Mouse (Mus musculus) midbrain, postnatal 0 days (tissue): ENCODE data around the gene Cacna2d1. TPM values are rescaled to one million over a fixed set of nuclear protein-coding genes. Genes with fewer than 3 reads are reported as not detected.

Experiments
- ATAC-seq: fragments of 200-750 bp; cut with Nextera tagmentation; 2 replicates; pipeline ENCODE4 v1.8.0; 2017; ENCODE audit warnings: moderate number of reproducible peaks, mild to moderate bottlenecking, moderate TSS enrichment, moderate library complexity; ENCODE audit not compliant: low FRiP score
- DNase-seq: peaks from one replicate; pipeline ENCODE4 v3.0.0-alpha.2; 2015; ENCODE audit warnings: low spot score
- H3K27ac ChIP-seq: fragments of 300-500 bp; sonication (generic); 2 replicates; pipeline ENCODE4 v1.5.1; 2014; ENCODE audit warnings: low read depth, mild to moderate bottlenecking, low read length, mixed read lengths
- H3K27me3 ChIP-seq: fragments of 300-500 bp; sonication (generic); 2 replicates; pipeline ENCODE4 v1.6.1; 2014; ENCODE audit warnings: low read length, control low read depth, mixed read lengths; ENCODE audit not compliant: insufficient read depth
- H3K36me3 ChIP-seq: fragments of 300-500 bp; sonication (generic); 2 replicates; pipeline ENCODE4 v1.6.1; 2014; ENCODE audit warnings: low read length, control low read depth, mixed read lengths; ENCODE audit not compliant: insufficient read depth
- H3K4me1 ChIP-seq: fragments of 300-500 bp; sonication (generic); 2 replicates; pipeline ENCODE4 v1.6.1; 2014; ENCODE audit warnings: mild to moderate bottlenecking, control low read depth, antibody characterized with exemption, low read length, mixed read lengths; ENCODE audit not compliant: insufficient read depth
- H3K4me2 ChIP-seq: fragments of 300-500 bp; sonication (generic); 2 replicates; pipeline ENCODE4 v1.6.1; 2014; ENCODE audit warnings: low read depth, mild to moderate bottlenecking, low read length, mixed read lengths; ENCODE audit not compliant: poor library complexity, severe bottlenecking
- H3K4me3 ChIP-seq: fragments of 300-500 bp; sonication (generic); 2 replicates; pipeline ENCODE4 v1.5.1; 2014; ENCODE audit warnings: low read depth, mild to moderate bottlenecking, low read length, moderate library complexity
- H3K9ac ChIP-seq: fragments of 300-500 bp; sonication (generic); replicated peaks from 2 replicates; pipeline ENCODE4 v1.6.1; 2014; ENCODE audit warnings: mild to moderate bottlenecking, low read length, moderate library complexity, mixed read lengths; ENCODE audit not compliant: poor library complexity, severe bottlenecking
- H3K9me3 ChIP-seq: fragments of 300-500 bp; sonication (generic); 2 replicates; pipeline ENCODE4 v1.6.1; 2016; ENCODE audit warnings: low read length, control low read depth
- CTCF ChIP-seq: IDR thresholded peaks from 2 replicates; pipeline ENCODE4 v1.5.1; 2016; ENCODE audit warnings: antibody characterized with exemption, mild to moderate bottlenecking
- WGBS: fragments of 180-500 bp; shearing (Covaris S2); extraction: QIAGEN DNeasy Blood & Tissue Kit; methylation state at CpG from one replicate; pipeline ENCODE4 v1.1.7; 2014; 5-methylcytosine and 5-hydroxymethylcytosine counted together
- polyA plus RNA-seq: library from polyadenylated mRNA; unstranded; fragments of >200 nt; fragmentation: Nextera tagmentation; extraction: Ambion mirVana; gene quantifications from 2 replicates; pipeline ENCODE4 v1.2.1, GENCODE M21; 2015
- total RNA-seq: library from RNA; depleted of rRNA; stranded (reverse); fragments of >200 nt; gene quantifications from 2 replicates; pipeline ENCODE4 v1.2.3, GENCODE M21; 2014

The Cacna2d1 gene
- total and polyA plus RNA-seq, 2 experiments from 2014 or later, result 43.3 to 77.8 TPM

GRCm38 (mm10) chr5:16028881-16029280 lies 94.4 kb downstream of the Cacna2d1 start:
- Histone ChIP-seq H3K36me3 (no peaks in the 10 kb centered on the region), H3K4me3 (no peak overlapping the region), H3K9me3 (no peaks in the 10 kb centered on the region), H3K4me2 (no peak overlapping the region), H3K27ac (no peak overlapping the region), H3K9ac (no peak overlapping the region), H3K27me3 (no peaks in the 10 kb centered on the region), H3K4me1 (no peaks in the 10 kb centered on the region)
- WGBS, result 53% methylated on average over 6 of the region's 6 CpGs
- no peak for TF ChIP-seq CTCF
- DNase-seq, result no peak
- ATAC-seq, result no peak

GRCm38 (mm10) chr5:16029481-16029880 lies 95.0 kb downstream of the Cacna2d1 start:
- no peak for ATAC-seq
- 34% methylated on average over 5 of the region's 5 CpGs for WGBS
- Histone ChIP-seq H3K4me1 (no peaks in the 10 kb centered on the region), H3K27ac (no peak overlapping the region), H3K4me2 (no peak overlapping the region), H3K4me3 (no peak overlapping the region), H3K27me3 (no peaks in the 10 kb centered on the region), H3K9ac (no peak overlapping the region), H3K36me3 (no peaks in the 10 kb centered on the region), H3K9me3 (no peaks in the 10 kb centered on the region)
- TF ChIP-seq CTCF, result no peak
- DNase-seq, result peak; percentile 43

GRCm38 (mm10) chr5:16033569-16033968 lies 99.1 kb downstream of the Cacna2d1 start:
- H3K4me2 ChIP-seq, result no peak overlapping the region
- H3K27me3 ChIP-seq, result no peaks in the 10 kb centered on the region
- no peaks in the 10 kb centered on the region for H3K36me3 ChIP-seq
- H3K27ac ChIP-seq, result no peak overlapping the region
- H3K4me1 ChIP-seq, result no peaks in the 10 kb centered on the region
- no peak for TF ChIP-seq CTCF
- H3K9ac ChIP-seq, result no peak overlapping the region
- H3K9me3 ChIP-seq, result no peaks in the 10 kb centered on the region
- DNase-seq (no peak), ATAC-seq (no peak)
- WGBS, result 54% methylated on average over 1 of the region's 1 CpGs
- no peak overlapping the region for H3K4me3 ChIP-seq

- Histone ChIP-seq H3K4me3 (no peak overlapping the region), H3K36me3 (no peaks in the 10 kb centered on the region), H3K27me3 (no peaks in the 10 kb centered on the region), H3K4me2 (no peak overlapping the region), H3K9ac (no peak overlapping the region), H3K27ac (no peak overlapping the region), H3K4me1 (no peaks in the 10 kb centered on the region), H3K9me3 (no peaks in the 10 kb centered on the region)
- TF ChIP-seq CTCF, result no peak
- ATAC-seq, result no peak
- DNase-seq, result no peak
- WGBS, result 29% methylated on average over 1 of the region's 1 CpGs
Observed at GRCm38 (mm10) chr5:16035259-16035658, 100.8 kb downstream of the Cacna2d1 start.

GRCm38 (mm10) chr5:16045147-16045878 lies 110.8 kb downstream of the Cacna2d1 start:
- no peaks in the 10 kb centered on the region for H3K9me3 ChIP-seq
- no peaks in the 10 kb centered on the region for H3K27me3 ChIP-seq
- H3K4me1 ChIP-seq, result no peaks in the 10 kb centered on the region
- no peak overlapping the region for H3K9ac ChIP-seq
- WGBS, result 88% methylated on average over 6 of the region's 6 CpGs
- no peak for ATAC-seq
- H3K4me3 ChIP-seq, result no peak overlapping the region
- no peak overlapping the region for H3K4me2 ChIP-seq
- no peak for TF ChIP-seq CTCF
- no peaks in the 10 kb centered on the region for H3K36me3 ChIP-seq
- DNase-seq, result no peak
- H3K27ac ChIP-seq, result no peak overlapping the region

GRCm38 (mm10) chr5:16047452-16048191 lies 113.1 kb downstream of the Cacna2d1 start:
- DNase-seq (no peak), ATAC-seq (no peak)
- no peaks in the 10 kb centered on the region for H3K36me3 ChIP-seq
- no peaks in the 10 kb centered on the region for H3K9me3 ChIP-seq
- WGBS, result 69% methylated on average over 10 of the region's 10 CpGs
- no peak overlapping the region for H3K27ac ChIP-seq
- H3K27me3 ChIP-seq, result no peaks in the 10 kb centered on the region
- no peak overlapping the region for H3K9ac ChIP-seq
- no peaks in the 10 kb centered on the region for H3K4me1 ChIP-seq
- no peak for TF ChIP-seq CTCF
- no peak overlapping the region for H3K4me2 ChIP-seq
- H3K4me3 ChIP-seq, result no peak overlapping the region
